Mouse (Mus musculus) liver, postnatal 0 days (tissue): ENCODE data around the gene Cox8c.

Experiments used
- CTCF ChIP-seq: sonication (generic); IDR thresholded peaks from 2 replicates; pipeline ENCODE4 v1.5.1; 2016; ENCODE audit warnings: antibody characterized with exemption, low read depth
- EP300 ChIP-seq: IDR thresholded peaks from 2 replicates; pipeline ENCODE4 v1.6.1; 2016; ENCODE audit warnings: antibody characterized with exemption, low read depth, mild to moderate bottlenecking

- no peak for TF ChIP-seq CTCF
- TF ChIP-seq EP300, result no peak
Measured at GRCm38 (mm10) chr12:102908191-102908590, 9.1 kb downstream of the Cox8c start.
